Mouse (Mus musculus) spleen, adult 12 weeks (tissue): ENCODE measurements around the gene C2cd4d.
A peak's percentile ranks its signal among the peaks of the same experiment; 100 is the strongest.

Experiments
- DNase-seq: peaks from one replicate; pipeline ENCODE4 v3.0.0; 2022; ENCODE audit warnings: low spot score

C2cd4d gene

GRCm38 (mm10) chr3:94362138-94362537, at the start of gene C2cd4d:
Gene C2cd4d (plus strand): TSS chr3:94362438.
- DNase-seq, result no peak

- no peak for DNase-seq
Observed at GRCm38 (mm10) chr3:94328681-94329080, 33.6 kb upstream of the C2cd4d start.

- no peak for DNase-seq
Observed at GRCm38 (mm10) chr3:94334442-94334841, 27.8 kb upstream of the C2cd4d start.

DNA sequence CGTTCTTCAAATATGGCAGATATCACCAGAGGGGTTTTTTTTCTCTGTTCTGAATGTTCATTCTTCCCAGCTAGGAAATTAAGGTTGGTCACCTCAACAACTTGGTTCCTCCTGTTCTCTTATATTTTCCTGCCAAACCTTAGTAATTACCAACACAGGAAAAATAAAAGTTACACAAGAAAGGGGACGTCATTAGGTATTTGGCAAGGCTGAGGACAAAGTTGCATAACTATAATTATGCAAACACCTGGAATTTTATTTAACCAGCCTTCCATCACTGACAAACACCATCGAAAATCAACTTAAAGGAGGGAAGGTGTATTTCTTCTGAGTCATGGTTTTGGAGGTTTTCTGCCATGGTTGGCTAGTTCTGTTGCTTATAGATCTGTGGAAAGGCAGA, 23.7 kb upstream of the C2cd4d start:
- DNase-seq, result no peak

DNA sequence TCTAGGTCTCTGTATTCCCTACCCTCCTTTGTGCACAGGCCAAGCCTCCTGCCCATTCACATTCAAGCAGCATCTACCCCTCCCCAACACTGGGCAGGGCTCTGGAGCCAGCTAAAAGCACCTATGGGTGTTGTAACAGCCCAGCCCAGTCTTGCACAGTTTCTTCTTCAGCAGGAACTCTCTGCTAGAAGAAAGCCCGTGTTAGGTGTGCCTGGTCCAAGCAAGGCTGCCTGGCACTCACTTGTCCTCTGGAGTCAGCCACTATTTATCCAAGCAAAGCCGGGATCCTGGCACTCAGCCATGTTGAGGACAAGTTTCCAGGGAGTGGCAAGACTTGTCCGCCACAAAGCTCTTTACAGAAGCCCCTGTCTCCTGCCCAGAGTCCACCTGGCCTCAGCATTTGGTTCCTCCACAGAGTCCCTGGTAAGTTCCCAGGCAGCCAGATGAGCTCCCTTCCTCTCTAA, 20.2 kb upstream of the C2cd4d start, which contains the start of gene Them5:
Gene Them5, plus strand, starts transcription at position 141 of the 464 bp plus-strand sequence.
- no peak for DNase-seq

GRCm38 (mm10) chr3:94342552-94342951, 19.7 kb upstream of the C2cd4d start:
- DNase-seq, result no peak

GRCm38 (mm10) chr3:94344182-94344581, 18.1 kb upstream of the C2cd4d start:
- DNase-seq, result no peak

- DNase-seq, result no peak
Observed at GRCm38 (mm10) chr3:94344897-94345296, 17.3 kb upstream of the C2cd4d start.

- DNase-seq, result no peak
Observed at GRCm38 (mm10) chr3:94348146-94348545, 14.1 kb upstream of the C2cd4d start.

GRCm38 (mm10) chr3:94360812-94361211, 1.4 kb upstream of the C2cd4d start:
- no peak for DNase-seq

DNA sequence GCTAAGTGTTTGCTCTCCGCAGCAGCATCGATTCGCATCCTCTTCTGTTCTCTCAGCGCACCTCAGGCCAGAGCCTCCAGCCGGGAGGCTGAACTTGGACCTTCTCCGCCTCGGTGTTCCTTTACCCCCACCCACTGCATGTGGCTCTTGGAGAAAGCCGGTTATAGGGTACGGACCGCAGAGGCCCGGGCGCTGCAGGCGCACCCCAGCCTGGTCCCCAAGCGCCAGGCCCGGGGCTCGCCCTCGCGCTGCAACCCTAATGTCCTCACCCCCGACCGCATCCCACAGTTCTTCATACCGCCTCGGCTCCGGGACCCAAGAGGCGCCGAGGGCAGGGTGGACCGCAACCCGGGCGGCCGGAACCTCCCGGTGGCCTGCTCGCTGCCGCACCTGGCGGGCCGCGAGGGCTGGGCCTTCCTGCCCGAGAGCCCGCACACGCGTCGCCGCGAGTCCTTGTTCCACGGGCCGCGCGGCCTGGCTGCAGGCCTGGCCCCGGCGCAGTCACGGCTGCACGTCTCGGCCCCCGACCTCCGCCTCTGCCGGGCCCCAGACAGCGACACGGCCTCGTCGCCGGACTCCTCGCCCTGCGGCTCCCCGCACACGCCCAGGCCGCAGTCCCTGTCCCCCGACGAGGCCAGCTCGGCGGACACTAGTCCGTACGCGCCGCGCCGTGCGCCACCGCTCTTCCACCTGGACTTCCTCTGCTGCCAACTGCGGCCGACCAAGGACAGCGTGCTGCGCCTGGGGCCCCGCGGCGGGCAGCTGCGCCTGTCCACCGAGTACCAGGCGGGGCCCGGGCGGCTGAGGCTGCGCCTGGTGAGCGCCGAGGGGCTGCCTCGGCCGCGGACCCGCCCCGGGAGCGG, 1.3 kb downstream of the C2cd4d start:
- DNase-seq, result no peak

GRCm38 (mm10) chr3:94364154-94364526, 1.9 kb downstream of the C2cd4d start:
- no peak for DNase-seq

- DNase-seq, result peak; percentile 39
Observed at GRCm38 (mm10) chr3:94366761-94367160, 4.5 kb downstream of the C2cd4d start.

DNA sequence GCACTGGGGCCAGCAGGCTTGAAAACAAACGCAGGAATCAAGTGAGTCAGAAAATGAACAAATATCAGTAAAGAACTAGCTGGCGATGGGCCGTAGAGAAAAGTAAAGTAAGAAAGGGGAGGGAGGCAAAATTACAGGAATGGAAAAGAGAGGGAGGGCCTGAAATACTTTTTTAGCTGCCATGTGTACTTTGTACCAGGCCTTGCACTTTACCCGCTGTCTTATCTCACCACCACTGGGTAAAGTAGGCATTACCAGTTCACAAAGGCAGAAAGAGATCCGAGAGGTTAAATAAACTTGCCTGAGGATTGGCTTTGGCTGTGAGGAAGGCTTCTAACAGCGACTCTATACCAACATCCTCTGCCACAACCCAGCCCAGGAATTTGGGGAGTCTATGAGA, 5.3 kb downstream of the C2cd4d start:
- DNase-seq, result no peak

- no peak for DNase-seq
Observed at GRCm38 (mm10) chr3:94368631-94369030, 6.4 kb downstream of the C2cd4d start.

- DNase-seq, result no peak
Observed at GRCm38 (mm10) chr3:94369709-94370108, 7.5 kb downstream of the C2cd4d start.

DNA sequence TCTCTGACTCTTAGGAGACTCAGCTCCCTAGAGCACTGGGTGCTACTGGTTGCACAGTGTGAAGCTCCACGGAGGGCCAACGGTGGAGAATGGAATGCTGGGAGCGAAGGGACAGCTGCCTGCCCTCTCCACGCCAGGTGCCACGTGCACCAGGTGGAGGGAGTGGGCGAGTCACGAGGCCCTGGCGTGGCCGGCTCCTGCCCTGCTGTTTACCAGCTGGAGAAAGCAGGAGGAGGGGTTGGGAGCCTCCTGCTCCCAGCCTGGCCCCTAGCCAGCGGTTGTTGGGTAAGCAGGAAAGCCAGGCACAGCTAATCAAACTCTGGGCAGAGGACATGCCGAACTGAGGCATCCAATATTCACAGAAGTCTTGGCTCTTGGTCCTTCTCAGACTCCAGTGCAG, 9.4 kb downstream of the C2cd4d start:
- no peak for DNase-seq

GRCm38 (mm10) chr3:94372038-94372437, 9.8 kb downstream of the C2cd4d start:
- DNase-seq, result no peak

DNA sequence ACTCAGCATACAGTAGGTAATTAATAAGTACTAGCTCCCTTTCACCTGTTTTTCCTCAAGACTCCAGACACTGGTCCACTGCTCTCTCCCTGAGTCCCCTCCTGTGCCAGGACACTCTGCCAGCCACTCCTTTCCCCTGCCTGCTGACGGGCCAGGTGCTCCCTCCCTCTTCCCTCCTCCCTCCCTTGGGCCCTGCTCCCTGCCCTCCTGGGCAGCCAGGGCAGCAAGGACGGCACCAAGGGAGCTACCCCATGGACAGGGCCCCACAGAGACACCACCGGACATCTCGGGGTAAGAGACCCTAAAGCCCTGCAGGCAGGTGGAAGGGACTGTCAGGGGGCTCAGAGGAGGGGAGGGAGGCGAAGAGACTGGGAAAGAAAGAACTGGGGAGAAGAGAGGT, 10.4 kb downstream of the C2cd4d start, which contains the start of gene Rorc:
Gene Rorc, plus strand, starts transcription at position 154 of the 400 bp plus-strand sequence.
- no peak for DNase-seq

GRCm38 (mm10) chr3:94373090-94373489, 10.9 kb downstream of the C2cd4d start:
- no peak for DNase-seq

- DNase-seq, result no peak
Observed at GRCm38 (mm10) chr3:94373597-94374011, 11.4 kb downstream of the C2cd4d start.

DNA sequence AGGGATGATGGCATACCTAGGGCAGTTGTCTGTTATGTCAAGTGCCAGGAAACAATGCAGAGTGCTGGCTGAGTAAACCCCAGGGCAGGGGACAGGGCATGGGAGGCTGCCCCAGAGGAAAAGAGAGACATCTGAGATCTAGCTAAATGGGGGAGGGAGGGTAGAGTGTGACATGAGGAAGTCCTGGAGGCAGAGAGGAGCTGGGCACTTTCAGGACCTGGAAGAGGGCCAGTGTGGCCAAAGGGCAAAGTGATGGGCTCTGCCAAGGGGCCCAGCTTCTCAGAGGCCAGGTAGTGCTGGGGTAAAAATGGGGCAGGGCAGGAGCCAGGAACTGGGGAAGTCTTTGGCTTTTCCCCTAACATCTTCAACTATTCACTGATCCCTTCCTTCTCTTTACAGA, 12.4 kb downstream of the C2cd4d start:
- no peak for DNase-seq

- no peak for DNase-seq
Observed at GRCm38 (mm10) chr3:94375146-94375545, 12.9 kb downstream of the C2cd4d start.

DNA sequence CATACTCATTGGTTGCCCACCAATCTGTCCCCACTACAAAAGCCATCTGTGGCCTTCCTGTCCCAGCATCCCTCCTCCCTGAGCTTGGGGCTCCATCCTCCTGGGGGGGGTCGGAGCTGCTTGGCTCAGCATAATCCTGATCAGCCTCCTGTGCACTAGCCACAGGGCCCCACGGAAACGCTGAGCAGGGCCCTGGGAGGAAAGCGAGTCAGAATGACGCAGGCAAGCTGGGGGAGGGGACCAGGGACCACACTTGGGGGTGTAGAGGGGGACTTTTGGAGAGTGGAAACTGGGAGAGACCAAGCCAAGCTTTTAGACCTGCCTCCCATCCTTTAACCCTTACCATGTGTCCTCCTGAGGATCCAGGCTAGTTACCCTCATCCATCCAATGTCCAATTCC, 13.6 kb downstream of the C2cd4d start:
- DNase-seq, result no peak
